Mouse (Mus musculus) lung, postnatal 10 days (tissue): Measurements from ENCODE around the gene Ano5.

Source experiments
- DNase-seq: peaks from one replicate; pipeline ENCODE4 v3.0.0; 2021

The Ano5 gene

DNA sequence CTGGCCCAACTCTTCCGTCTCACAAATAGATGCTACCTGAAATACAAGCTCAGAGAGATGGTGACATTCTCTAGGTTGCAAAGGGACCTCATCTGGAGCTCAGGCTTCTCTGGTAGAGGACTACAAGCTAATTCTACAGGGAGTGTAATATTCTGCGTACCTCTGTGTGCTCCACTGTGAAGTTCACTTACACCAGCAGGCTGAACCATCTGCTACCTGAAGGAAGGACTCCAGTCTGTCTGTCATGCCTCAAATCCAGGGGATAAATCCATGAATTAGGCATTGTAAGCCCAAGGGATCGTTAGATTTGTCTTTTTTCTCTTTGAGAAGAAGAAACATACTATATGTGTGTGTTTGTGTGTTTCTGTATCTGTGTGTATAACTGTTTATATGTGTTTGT is 120.3 kb downstream of the Ano5 start:
- DNase-seq, result no peak

DNA sequence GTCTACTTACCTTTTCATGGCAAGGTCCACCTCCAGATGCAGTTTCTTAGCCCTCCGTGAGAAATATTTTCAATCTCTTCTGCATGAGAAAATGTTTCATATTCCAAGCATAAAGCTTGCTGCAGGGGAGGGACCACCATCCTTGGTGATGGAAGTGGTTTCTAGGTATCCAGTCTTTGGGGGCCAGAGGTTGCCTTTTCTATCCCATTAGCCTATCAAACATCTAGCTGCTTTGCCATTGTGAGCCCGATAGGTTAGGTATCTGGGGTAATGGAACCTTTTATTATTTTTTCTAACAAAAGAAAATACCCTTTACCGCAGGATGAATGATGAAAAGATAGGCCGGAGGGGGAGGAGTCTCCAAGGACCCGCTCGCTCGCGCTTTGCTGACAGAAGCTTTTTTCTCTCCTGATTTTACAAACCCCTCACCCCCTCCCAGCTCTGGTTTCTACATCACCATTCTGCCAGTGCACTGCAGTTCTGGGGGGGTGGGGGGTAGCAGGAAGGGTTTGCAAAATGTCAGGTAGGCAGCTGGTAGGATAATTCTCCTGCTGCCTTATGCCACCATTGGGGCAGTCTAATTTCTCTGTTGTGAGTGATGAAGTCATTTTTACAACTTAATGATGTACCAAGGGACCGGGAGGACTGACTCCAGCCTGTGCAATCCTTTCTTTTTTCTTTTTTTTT is 121.9 kb downstream of the Ano5 start:
- DNase-seq, result no peak

DNA sequence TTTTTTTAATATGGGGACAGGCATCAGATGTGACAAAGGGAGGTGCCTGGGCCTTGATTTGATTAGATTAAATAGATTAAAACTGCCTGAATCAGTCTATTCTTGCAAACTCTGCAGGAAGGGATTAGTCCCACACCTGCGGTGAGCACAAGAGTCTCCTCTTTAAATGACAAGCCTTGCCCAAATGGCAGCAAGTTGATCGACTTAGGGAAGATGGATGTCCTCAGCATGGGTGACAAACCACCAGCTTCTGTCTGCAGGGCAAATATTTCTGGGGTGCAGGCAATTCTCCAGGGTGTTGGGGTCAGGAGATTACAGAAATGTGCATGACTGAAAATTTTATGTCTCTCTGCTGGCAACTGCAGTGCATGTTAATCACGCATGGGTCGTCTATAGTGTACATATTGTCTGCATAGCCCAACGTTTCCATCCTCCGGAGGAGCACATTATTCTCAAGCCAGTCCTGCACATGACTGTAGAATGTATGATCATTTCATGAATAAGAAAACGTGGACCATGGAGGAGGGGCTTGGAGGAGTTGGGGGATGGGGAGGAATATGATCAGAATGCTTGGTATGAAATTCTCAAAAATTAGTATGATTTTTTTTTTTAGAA is 122.5 kb downstream of the Ano5 start:
- no peak for DNase-seq
